Comparison of ENCODE assay signal across 13 mouse cellular contexts in the genomic region with DNA sequence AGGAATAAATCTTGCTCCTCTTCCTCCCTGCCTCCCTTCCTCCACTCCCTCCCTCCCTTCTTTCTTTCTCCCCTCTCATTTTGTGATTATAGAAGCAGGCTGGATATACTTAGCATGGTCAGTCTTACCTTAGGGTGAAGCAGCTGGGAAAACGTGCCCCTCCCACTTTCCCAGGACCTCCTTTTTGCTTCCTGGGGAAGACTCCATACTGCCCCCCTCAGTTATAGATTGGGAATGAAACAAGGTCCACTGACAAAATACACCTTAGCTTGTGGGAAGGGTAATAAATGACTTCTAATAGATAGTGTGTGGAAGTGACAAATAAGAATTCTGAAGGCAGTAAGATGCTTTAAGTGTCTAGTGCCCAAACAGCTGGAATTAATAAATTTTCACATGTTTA. TPM values are rescaled to one million over a fixed set of nuclear protein-coding genes. Genes with fewer than 3 reads are reported as not detected.
DNase-seq lines count a peak whose midpoint lies in the region; ATAC-seq and TF ChIP-seq lines count a peak whose summit lies in the region.
"Had no signal": no experiment of that assay in that cellular context is flagged by ENCODE, and none has a peak within 500 bp of the region (broad histone marks: within the 10 kb centered on the region; RNA-seq: fewer than 3 reads in every experiment).

No protein-coding gene starts in this region.

- peak; percentile 33 for DNase-seq in adrenal gland, postnatal 14 days
- DNase-seq in adrenal gland, adult 2 months = no peak
- no peak for DNase-seq in layer of hippocampus, adult 2 months (ENCODE audit: low spot score in 2 of 2)
- no peak for DNase-seq in layer of hippocampus, postnatal 10 days (ENCODE audit: low spot score in 2 of 2)
- no peak for DNase-seq in Patski (ENCODE audit: low read depth, low spot score)
- DNase-seq in lung, postnatal 10 days = peak; percentile 42
- no peak for DNase-seq in cerebellum, postnatal 14 days
- DNase-seq in testis, postnatal 14 days (ENCODE audit: low spot score) = no peak

- TF ChIP-seq CTCF in layer of hippocampus, adult 2 months (conservative IDR thresholded peaks at IDR 0.05) = peak; percentile 59
- peak; percentile 67 for TF ChIP-seq CTCF in Patski (IDR thresholded peaks at IDR 0.05)

- no peak for ATAC-seq in Patski
- ATAC-seq: forebrain, embryonic 15.5 days; intestine, embryonic 16.5 days had no signal

- CTCF ChIA-PET in Patski (lab: Charles Lee) = interaction anchor here (1.1 to 1.8 kb wide), 8 partner anchors 8 to 288 kb away, joined by 3 to 10 read pairs (median 4); partner anchors contain the start of gene Rbm45

- H3K4me3 ChIP-seq in layer of hippocampus, adult 2 months = no peak overlapping the region
- H3K4me3 ChIP-seq: forebrain, embryonic 15.5 days; limb, embryonic 12.5 days; midbrain, embryonic 10.5 days had no signal

- POLR2A ChIA-PET in Patski (lab: Charles Lee) = interaction anchor here (0.7 kb wide), 1 partner anchor 1527 kb away, joined by 4 read pairs; no protein-coding TSS in a partner anchor

- no peaks in the 10 kb centered on the region for H3K27me3 ChIP-seq in Patski
- H3K27me3 ChIP-seq: forebrain, embryonic 15.5 days; limb, embryonic 12.5 days had no signal

- in situ Hi-C loops in Patski (cut with MboI; ENCODE audit: low pct_unique_long_range_greater_than_20kb) = no loop called here

- H3K27ac ChIP-seq in layer of hippocampus, adult 2 months = no peak overlapping the region
- H3K27ac ChIP-seq: forebrain, embryonic 15.5 days; limb, embryonic 12.5 days; midbrain, embryonic 10.5 days had no signal

RNA-seq across cellular contexts. Expression of gene Pjvk, which starts 7.7 kb away (rescaled TPM):
- total RNA-seq in adrenal gland, postnatal 14 days (2021) = not detected in 2 replicates
- under 1 TPM in 1 of 2 experiments, not detected in 1; 0.24 TPM for total RNA-seq in adrenal gland, adult 2 months (2021)
- polyA plus RNA-seq in adrenal gland, adult 2 months (2012; rRNA removed) = not detected in 2 replicates
- total RNA-seq in layer of hippocampus, adult 2 months (2021) = under 1 TPM in 1 of 2 experiments, not detected in 1; 0.39 TPM
- total RNA-seq in layer of hippocampus, postnatal 10 days (2021) = under 1 TPM; 0.85 to 0.98 TPM
- 0.24 TPM for polyA plus RNA-seq in Patski (2021)
- polyA plus RNA-seq: heart, embryonic 14.5 days; intestine, embryonic 16.5 days had no signal

RNA-seq across cellular contexts. Expression of gene Prkra, which starts 8.2 kb away (rescaled TPM):
- total RNA-seq in adrenal gland, postnatal 14 days (2021) = 25.9 and 26.8 TPM in 2 replicates
- total RNA-seq in adrenal gland, adult 2 months (2021) = 10 to 100 TPM; 21.0 to 25.2 TPM
- 19.8 and 21.3 TPM in 2 replicates for polyA plus RNA-seq in adrenal gland, adult 2 months (2012; rRNA removed)
- total RNA-seq in layer of hippocampus, adult 2 months (2021) = 10 to 100 TPM; 17.7 to 19.3 TPM
- total RNA-seq in layer of hippocampus, postnatal 10 days (2021) = 10 to 100 TPM; 24.6 to 25.7 TPM
- 48.8 TPM for polyA plus RNA-seq in Patski (2021)

RNA-seq across cellular contexts. Expression of gene Fkbp7, which starts 16.9 kb away (rescaled TPM):
- 30.2 and 32.7 TPM in 2 replicates for total RNA-seq in adrenal gland, postnatal 14 days (2021)
- 10 to 100 TPM; 22.8 to 33.6 TPM for total RNA-seq in adrenal gland, adult 2 months (2021)
- 0.21 and 0.57 TPM in 2 replicates for polyA plus RNA-seq in adrenal gland, adult 2 months (2012; rRNA removed)
- total RNA-seq in layer of hippocampus, adult 2 months (2021) = 1 to 10 TPM; 5.0 to 6.1 TPM
- total RNA-seq in layer of hippocampus, postnatal 10 days (2021) = 1 to 10 TPM; 4.7 to 5.8 TPM
- polyA plus RNA-seq in Patski (2021) = 37.3 TPM

RNA-seq across cellular contexts. Expression of gene Plekha3, which starts 19.1 kb away (rescaled TPM):
- 36.0 and 37.7 TPM in 2 replicates for total RNA-seq in adrenal gland, postnatal 14 days (2021)
- 10 to 100 TPM; 45.2 to 57.6 TPM for total RNA-seq in adrenal gland, adult 2 months (2021)
- polyA plus RNA-seq in adrenal gland, adult 2 months (2012; rRNA removed) = 15.2 and 16.6 TPM in 2 replicates
- total RNA-seq in layer of hippocampus, adult 2 months (2021) = 10 to 100 TPM; 43.9 to 48.0 TPM
- total RNA-seq in layer of hippocampus, postnatal 10 days (2021) = 10 to 100 TPM; 25.5 to 28.2 TPM
- polyA plus RNA-seq in Patski (2021) = 52.0 TPM

Comparison
In these comparisons a context has a peak if more than half of its experiments do, and no peak if none do; other contexts are left out.
1. DNase-seq: peak in adrenal gland, postnatal 14 days (single experiment) and lung, postnatal 10 days (single experiment); none in adrenal gland, adult 2 months (single experiment), layer of hippocampus, adult 2 months (0 of 2), layer of hippocampus, postnatal 10 days (0 of 2), Patski (single experiment), cerebellum, postnatal 14 days (0 of 2) and testis, postnatal 14 days (single experiment).